Mouse (Mus musculus) erythroid progenitor cell, adult 5-6 weeks (primary cell): Measurements from ENCODE around the gene Col27a1. TPM values are rescaled to one million over a fixed set of nuclear protein-coding genes. Genes with fewer than 3 reads are reported as not detected.

Experiments
- ATAC-seq: replicated peaks from 2 replicates; pipeline ENCODE4 v1.8.0; 2016; ENCODE audit warnings: moderate number of reproducible peaks, mild to moderate bottlenecking, moderate TSS enrichment, inconsistent platforms; ENCODE audit not compliant: poor library complexity, low FRiP score, severe bottlenecking
- total RNA-seq, 2 experiments: library from RNA; stranded (forward) in 1 of 2; stranded (reverse) in 1 of 2; fragments of 150-400 nt in 1 of 2; fragments of 186-747, 209-891 nt in 1 of 2; gene quantifications; 2 replicates each; pipeline versions ENCODE4 v1.2.3 to v1.2.4; 2015 to 2017; ENCODE audit warnings: low replicate concordance in 2 of 2

The Col27a1 gene
- total RNA-seq, 2 experiments from 2014 or later, result 0.42 TPM; not detected in 1

DNA sequence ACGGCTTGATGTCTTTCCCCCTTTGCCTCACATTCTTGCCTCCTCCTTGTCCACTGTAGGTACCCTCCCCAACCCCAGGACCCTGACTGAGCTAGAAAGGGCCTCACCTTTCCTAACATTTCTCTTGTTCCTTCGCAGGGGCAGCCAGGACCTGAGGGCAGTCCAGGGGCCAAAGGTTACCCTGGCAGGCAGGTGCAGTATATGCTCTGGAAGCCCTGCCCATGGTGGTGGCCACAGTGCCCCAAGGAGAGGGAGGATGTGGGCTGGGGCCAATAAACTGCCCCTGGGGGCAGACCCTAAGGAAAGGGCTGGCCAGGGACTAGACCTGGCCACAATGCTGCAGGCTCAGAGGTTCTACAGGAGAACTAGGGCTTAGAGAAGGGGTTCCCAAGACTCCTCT is 40.3 kb downstream of the Col27a1 start:
- ATAC-seq, result no peak

- no peak for ATAC-seq
These were observed 42.6 kb downstream of the Col27a1 start for GRCm38 (mm10) chr4:63256371-63256770.

GRCm38 (mm10) chr4:63257346-63257745 is 43.5 kb downstream of the Col27a1 start:
- ATAC-seq, result no peak

DNA sequence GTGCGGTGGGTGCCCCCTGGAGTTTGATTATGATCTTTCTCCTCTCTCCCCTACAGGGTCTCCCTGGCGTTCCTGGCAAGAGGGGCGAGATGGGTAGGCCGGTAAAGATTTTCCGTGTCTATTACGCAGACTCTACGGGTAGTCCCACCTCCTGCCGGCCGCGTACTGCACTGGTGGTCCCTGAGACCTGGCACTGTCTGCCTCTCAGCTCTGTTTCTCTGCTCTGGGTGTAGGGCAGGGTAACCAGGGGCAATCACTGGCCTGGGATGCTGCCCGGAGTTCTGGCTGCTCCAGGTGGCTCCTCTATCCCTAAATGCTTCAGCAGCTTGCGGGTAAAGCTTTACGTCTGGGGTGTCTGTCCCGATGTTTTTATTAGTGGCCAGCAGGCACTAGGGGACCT is 44.3 kb downstream of the Col27a1 start:
- no peak for ATAC-seq

DNA sequence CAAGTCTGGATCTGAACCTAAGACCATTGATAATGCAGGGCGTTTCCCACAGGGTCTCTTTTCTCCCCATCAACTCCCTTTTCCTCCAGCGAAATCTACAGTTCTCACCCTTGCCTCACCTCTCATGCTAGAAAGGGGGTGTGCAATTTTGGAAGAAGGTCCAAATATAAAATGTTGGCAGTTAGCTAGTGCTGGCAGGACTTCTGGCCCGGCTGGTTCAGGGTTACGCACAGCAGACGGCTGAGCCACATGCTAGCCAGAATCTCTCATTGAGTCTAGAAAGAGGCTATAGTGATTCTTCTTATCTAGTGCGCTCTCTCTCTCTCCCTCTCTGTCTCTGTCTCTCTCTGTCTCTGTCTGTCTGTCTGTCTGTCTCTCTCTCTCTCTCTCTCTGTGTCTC is 45.3 kb downstream of the Col27a1 start:
- no peak for ATAC-seq

DNA sequence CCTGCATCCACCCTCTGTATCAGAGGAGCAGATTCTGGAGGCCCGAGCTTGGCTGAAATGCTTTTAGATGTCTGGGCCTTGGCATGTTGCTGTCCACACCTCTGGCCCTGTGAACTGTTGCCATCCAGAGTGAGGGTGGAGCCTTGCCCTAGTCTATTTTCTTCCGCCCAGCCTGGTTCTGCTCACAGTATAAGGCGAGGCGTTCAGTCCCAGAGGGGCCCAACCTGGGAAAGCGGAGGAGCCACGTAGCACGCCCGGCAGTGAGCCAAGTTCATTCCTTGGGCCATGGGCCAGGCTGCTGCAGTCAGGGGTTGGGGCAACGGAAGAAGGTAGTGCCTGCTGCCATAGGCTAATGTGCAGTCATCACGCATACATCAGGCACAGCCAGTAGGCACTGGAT is 46.7 kb downstream of the Col27a1 start:
- ATAC-seq, result no peak

- ATAC-seq, result no peak
These were observed 49.1 kb downstream of the Col27a1 start for GRCm38 (mm10) chr4:63262941-63263340.

GRCm38 (mm10) chr4:63266276-63266675 is 52.5 kb downstream of the Col27a1 start:
- ATAC-seq, result no peak

- no peak for ATAC-seq
These were observed 53.3 kb downstream of the Col27a1 start for GRCm38 (mm10) chr4:63267121-63267520.

DNA sequence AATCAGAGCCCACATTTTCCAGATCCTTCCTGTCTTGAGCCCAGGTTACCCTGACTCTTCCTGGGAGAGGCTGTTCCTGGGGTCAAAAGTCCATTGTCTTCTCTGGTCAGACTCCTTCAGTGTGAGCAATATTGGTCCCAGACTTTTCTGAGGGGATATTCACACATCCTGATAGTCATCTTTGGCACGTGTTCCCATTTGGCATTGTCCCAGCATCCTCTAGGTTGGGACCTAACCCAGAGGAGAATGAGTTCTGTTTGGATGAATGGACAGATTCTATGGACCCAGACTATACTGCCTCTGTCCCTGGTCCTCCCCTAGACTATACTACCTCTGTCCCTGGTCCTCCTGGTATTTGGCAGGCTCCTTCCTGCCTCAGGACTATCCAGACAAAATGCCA is 53.8 kb downstream of the Col27a1 start:
- ATAC-seq, result no peak

DNA sequence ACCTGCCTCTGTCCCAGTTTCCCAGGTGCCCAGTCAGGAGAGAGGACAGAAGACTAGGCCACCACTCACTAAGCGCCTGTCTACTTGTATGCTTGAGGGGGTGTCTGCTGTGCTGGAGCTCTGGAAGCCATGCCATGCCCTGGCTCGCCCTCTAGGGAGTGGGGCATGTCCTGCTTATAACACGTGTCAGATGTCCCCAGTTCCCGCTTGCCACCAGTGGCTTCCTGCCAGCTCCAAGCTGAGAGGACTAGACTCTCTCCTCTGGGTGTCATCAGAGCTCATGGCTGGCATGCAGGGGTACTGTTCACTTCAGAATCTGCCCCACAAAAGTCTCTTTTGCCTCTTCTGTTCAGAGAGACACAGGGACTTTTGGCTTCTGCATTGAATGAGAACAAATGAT is 55.0 kb downstream of the Col27a1 start:
- ATAC-seq, result no peak

- no peak for ATAC-seq
These were observed 60.7 kb downstream of the Col27a1 start for GRCm38 (mm10) chr4:63274516-63274915.

DNA sequence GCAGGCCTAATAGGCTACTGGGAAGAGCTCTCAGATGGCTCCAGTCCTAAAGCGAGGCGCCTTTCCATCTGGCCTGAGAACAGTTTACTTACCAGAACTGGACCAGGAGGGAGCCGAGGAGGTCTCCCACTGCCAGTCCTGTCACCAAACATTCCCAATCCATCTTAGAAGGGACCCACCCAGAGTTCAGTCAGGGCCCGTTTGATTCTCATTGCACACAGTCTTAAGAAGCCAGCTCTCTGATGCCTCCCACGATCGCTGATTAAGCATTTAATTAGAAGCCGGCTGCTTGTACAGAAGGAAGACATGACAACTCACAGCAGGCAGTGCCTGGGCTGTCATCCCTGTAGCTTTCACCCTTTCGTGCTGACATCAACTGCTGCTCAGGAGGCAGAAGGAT is 61.4 kb downstream of the Col27a1 start:
- ATAC-seq, result no peak

- no peak for ATAC-seq
These were observed 62.8 kb downstream of the Col27a1 start for GRCm38 (mm10) chr4:63276571-63276970.

DNA sequence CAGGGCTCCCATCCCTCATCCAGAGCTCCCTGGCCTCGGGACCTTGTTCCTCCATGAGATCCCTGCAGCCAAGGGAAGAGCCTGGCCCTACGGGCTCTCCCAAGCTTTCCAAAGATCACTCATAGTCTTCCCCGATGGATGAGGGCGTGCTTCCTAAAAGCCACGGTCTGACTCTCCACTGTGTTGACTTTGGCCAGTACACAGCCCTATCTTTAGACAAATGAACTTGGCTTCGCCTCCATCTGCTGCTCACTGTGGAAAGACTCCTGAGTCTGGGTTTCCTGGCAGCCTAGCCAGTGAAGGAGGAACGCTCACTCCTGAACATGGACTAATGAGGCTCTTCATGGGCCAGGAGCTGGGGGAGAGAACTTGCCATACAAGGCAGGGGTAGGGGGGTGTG is 65.0 kb downstream of the Col27a1 start:
- no peak for ATAC-seq

DNA sequence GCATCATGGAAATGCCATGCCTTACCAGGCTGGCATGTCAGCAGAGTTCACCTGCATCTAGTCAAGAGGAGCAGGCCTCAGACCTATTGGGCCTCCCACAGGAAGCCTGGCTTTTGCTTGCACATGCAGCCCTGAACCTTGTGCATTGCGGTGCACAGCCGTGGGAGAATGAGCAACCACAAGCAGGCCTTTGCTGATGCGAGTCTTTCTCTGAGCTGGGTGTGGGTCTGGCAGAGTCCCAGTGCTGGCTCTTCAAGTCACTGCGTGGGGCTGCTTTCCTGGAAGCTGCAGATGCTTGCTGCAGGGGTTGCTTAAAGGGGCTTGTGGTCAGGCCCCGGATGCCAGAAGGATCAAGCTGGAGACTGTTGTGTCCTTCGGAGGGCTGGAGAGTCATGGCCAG is 67.9 kb downstream of the Col27a1 start:
- ATAC-seq, result no peak

- no peak for ATAC-seq
These were observed 69.5 kb downstream of the Col27a1 start for GRCm38 (mm10) chr4:63283319-63283718.

- no peak for ATAC-seq
These were observed 72.2 kb downstream of the Col27a1 start for GRCm38 (mm10) chr4:63286034-63286433.

- ATAC-seq, result no peak
These were observed 74.7 kb downstream of the Col27a1 start for GRCm38 (mm10) chr4:63288497-63288896.

DNA sequence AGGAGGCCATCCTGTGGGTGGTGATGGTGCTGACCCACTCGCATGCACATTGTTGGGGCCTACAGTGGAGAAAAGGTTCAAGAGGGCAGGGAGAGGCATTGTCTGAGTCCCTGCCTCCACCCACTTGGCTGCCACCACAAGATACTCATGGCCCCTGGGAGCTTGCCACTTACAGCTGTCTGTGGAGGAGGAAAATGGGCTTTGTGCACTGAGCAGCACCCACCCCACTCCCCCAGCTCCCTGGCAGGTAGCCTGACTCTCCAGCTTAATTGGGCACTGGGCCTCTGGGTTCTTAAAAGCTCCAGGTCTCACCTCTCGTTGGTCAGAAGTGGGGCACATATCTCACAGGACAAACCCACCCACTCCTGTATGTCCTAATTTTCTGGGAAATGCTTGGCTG is 76.3 kb downstream of the Col27a1 start:
- ATAC-seq, result no peak

DNA sequence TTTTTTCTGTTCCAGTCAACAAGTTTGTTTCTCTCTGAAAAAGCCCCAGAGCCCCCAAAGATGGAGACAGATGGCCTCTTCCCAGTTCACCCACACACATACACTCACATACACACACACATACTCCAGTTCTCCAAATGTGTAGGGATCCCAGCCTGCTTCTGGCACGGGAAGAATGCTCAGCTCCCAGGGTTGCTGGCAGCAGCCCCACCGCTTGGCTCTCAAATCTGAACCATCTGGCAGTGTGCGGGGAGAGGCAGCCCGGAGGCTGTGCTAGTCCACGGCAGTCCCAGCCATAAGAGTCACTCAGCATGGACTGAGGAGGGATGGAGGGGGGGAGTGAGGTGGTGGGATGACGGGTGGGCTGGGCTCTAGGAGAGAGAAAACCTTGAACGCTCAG is 77.3 kb downstream of the Col27a1 start:
- no peak for ATAC-seq

- ATAC-seq, result no peak
These were observed 77.9 kb downstream of the Col27a1 start for GRCm38 (mm10) chr4:63291658-63292057.

DNA sequence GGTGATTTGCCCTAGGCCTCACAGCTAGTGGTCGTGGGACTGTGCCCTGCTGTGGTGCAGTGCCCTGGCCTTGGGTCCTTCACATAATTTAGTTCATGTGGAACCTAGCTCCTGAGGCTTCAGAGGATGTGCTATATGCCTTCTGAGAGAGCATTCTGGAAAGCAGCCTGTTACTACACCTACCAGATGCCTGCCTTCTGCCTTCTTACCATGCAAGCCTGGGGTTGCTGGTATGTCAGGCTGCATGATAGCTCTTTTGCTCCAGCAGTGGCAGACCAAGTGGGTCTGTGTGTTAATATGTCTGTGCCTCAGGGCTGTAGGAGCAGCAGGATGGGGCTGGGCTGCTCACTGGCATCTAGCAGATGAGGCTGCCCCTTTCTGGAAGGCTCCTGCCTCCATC is 81.8 kb downstream of the Col27a1 start:
- ATAC-seq, result no peak
